Mouse (Mus musculus): Measurements from ENCODE around the gene Pigp. TPM values are rescaled to one million over a fixed set of nuclear protein-coding genes. Genes with fewer than 3 reads are reported as not detected.
"Not testable (repeated sequence)": the region's sequence is repeated elsewhere in the genome, so short reads cannot be mapped to it uniquely, and the experiment has no call there.

Gene Pigp
- total and polyA plus RNA-seq, 3 experiments: 42.1 to 94.7 (median 87.0) TPM

GRCm38 (mm10) chr16:94358091-94358490, 13.6 kb downstream of the Pigp start:
- DNase-seq: no peak

- DNase-seq: peak; percentile 58
Measured at GRCm38 (mm10) chr16:94356776-94357494, 14.7 kb downstream of the Pigp start.

GRCm38 (mm10) chr16:94356046-94356445, 15.6 kb downstream of the Pigp start:
- no peak for DNase-seq

- no peak for DNase-seq
Measured at GRCm38 (mm10) chr16:94354450-94354849, 17.2 kb downstream of the Pigp start.

- no peak for DNase-seq
Measured at GRCm38 (mm10) chr16:94350287-94350677, 21.4 kb downstream of the Pigp start.

- DNase-seq: no peak
Measured at GRCm38 (mm10) chr16:94349588-94350286, 21.9 kb downstream of the Pigp start.

- DNase-seq: no peak
Measured at GRCm38 (mm10) chr16:94348779-94349178, 22.9 kb downstream of the Pigp start.

- DNase-seq: peak; percentile 37
Measured at GRCm38 (mm10) chr16:94347080-94347731, 24.4 kb downstream of the Pigp start.

GRCm38 (mm10) chr16:94345733-94346132, 25.9 kb downstream of the Pigp start:
- DNase-seq: no peak

- DNase-seq: not testable (repeated sequence)
Measured at GRCm38 (mm10) chr16:94339164-94340160, 32.2 kb downstream of the Pigp start.

- no peak for DNase-seq
Measured at GRCm38 (mm10) chr16:94335656-94336055, 36.0 kb downstream of the Pigp start.

GRCm38 (mm10) chr16:94331886-94332252, 39.8 kb downstream of the Pigp start:
- peak; percentile 68 for DNase-seq

- DNase-seq: no peak
Measured at GRCm38 (mm10) chr16:94331233-94331885, 40.3 kb downstream of the Pigp start.

GRCm38 (mm10) chr16:94330429-94330828, 41.2 kb downstream of the Pigp start:
- no peak for DNase-seq

GRCm38 (mm10) chr16:94328881-94329867, 42.5 kb downstream of the Pigp start:
- DNase-seq: no peak

GRCm38 (mm10) chr16:94327781-94328711, 43.6 kb downstream of the Pigp start, which contains the start of gene Ripply3:
Gene Ripply3, plus strand, starts transcription at chr16:94328420.
- peak; percentile 82 for DNase-seq

- no peak for DNase-seq
Measured at GRCm38 (mm10) chr16:94326008-94326407, 45.6 kb downstream of the Pigp start.

- no peak for DNase-seq
Measured at GRCm38 (mm10) chr16:94323681-94324080, 48.0 kb downstream of the Pigp start.

GRCm38 (mm10) chr16:94320223-94320622, 51.4 kb downstream of the Pigp start:
- no peak for DNase-seq
